Mouse (Mus musculus): Measurements from ENCODE around the gene Cyp3a13. TPM values are rescaled to one million over a fixed set of nuclear protein-coding genes. Genes with fewer than 3 reads are reported as not detected.
"Not testable (repeated sequence)": the region's sequence is repeated elsewhere in the genome, so short reads cannot be mapped to it uniquely, and the experiment has no call there.

The Cyp3a13 gene
- total RNA-seq (2022) = under 1 TPM in 2 of 4 experiments, not detected in 2; 0.07 to 0.11 TPM

DNA sequence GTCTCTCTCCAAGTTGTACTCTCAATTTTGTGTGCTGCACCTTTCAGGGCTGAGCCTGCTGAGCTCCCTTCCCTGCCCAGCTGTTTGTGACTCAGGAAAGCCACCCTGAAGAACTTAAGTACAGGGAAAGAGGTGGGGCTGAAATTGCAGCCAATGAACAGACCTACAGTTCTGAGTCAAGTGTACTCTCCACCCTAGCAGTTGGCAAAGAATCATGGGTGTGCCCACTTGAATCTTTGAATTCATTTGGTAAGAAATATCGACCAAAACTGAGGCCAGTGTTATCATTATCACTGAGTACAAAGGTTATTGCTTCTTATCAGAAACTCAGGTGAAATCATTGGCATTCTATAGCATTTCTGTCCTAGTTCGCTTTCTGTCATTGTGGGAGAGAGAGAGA is at the start of gene Cyp3a13:
Cyp3a13 (minus strand) TSS at position 88 of the 400 bp plus-strand sequence.
- DNase-seq (ENCODE audit: low spot score in 2 of 2) = no peak

DNA sequence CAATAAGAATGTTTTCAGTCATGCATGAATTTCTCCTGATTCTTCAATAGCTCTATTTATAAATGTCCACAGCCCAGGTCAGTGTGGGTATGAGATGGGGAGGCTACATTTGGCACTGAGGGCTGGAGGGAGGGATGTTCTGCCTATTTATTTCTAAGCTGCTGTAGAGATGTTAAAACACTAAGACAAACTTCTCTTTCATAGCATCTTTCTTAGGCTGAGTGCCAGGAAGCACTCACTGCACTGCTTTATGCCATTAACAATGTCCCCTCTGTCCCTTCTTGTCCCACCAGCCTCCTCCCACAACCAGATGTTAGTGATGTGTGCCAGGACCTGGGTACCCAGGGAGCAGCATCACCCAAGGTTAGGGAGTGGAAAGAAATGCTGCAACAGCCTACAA is 45.1 kb upstream of the Cyp3a13 start:
- DNase-seq (ENCODE audit: low spot score in 2 of 2) = no peak

- DNase-seq (ENCODE audit: low spot score in 2 of 2) = no peak
These were observed 41.5 kb upstream of the Cyp3a13 start, which contains the start of gene Gjc3 for GRCm38 (mm10) chr5:137962945-137963344. Gjc3 (minus strand) TSS chr5:137963098.

DNA sequence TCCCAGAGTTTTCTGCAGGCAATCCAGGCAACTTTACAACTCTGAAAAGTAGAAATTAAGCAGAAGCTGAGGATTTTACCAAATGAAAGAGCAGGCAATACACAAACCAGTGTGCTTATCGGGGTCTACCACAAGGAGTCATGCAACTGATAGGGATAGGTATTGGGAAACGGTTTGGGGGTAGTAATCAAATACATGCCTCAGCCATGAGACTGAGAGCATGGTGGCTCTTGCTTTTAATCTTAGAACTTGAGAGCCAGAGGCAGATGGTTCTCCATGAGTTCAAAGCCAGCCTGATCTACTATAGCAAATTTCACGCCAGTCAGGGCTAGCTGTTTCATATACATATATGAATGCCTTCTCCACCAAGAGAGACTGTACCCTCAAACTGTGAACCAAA is 35.0 kb upstream of the Cyp3a13 start:
- DNase-seq (ENCODE audit: low spot score in 2 of 2) = no peak

DNA sequence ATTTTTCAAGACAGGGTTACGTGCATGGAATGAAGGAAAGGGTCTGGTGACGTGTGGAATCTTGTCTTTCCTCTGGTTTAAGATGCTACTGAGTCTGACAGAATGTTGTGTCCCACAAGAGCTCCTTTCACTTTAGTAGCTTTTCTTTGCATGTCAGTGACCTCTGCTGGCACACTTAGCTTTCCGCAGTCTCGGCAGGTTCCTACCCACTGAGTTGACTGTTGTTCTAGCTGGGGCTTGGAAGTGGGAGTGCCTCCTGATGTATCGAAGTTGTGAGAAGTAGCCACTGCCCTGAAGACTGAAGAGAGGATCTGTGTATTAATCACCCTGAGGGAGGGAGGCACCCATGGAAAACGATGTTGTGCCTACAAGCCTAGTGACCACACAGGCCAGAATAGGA is 29.8 kb upstream of the Cyp3a13 start:
- no peak for DNase-seq (ENCODE audit: low spot score in 2 of 2)

DNA sequence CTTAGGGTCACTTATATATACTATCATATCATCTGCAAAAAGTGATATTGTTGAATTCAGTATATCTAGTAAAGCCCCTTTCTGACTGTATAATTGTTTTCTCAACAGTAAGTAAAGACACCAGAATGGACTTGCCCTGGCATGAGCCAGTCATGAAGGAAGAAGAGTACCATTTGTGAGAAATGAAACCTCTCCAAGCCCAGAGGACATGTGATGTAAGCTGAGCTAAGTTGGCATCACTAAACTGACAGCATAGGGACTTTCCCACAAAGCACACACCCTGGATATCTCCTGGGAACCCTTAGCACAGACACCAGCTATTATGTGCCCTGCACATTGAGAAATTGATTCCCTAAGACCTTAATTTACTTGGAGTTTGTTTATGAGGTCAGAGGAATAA is 25.9 kb upstream of the Cyp3a13 start:
- no peak for DNase-seq (ENCODE audit: low spot score in 2 of 2)

GRCm38 (mm10) chr5:137943133-137943532 is 21.7 kb upstream of the Cyp3a13 start:
- no peak for DNase-seq (ENCODE audit: low spot score in 2 of 2)

GRCm38 (mm10) chr5:137940948-137941347 is 19.5 kb upstream of the Cyp3a13 start:
- no peak for DNase-seq (ENCODE audit: low spot score in 2 of 2)

DNA sequence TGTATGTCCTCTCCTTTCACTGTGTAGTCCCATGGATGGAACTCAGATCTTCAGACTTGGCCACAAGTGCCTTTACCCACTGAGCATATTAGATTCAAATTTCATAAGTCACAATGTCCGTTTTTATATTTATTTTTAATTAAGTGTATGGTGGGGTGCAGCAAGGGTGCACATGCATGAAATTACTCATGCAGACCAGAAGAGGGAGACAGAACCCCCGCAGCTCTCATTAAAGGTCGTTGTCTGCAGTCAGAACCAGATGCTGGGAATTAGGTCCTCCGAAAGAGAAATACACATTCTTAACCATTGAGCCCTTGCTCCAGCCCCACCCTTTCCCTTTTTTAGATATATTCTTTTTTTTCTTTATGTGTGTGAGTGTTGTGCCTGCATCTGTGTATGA is 15.8 kb upstream of the Cyp3a13 start:
- no peak for DNase-seq (ENCODE audit: low spot score in 2 of 2)

DNA sequence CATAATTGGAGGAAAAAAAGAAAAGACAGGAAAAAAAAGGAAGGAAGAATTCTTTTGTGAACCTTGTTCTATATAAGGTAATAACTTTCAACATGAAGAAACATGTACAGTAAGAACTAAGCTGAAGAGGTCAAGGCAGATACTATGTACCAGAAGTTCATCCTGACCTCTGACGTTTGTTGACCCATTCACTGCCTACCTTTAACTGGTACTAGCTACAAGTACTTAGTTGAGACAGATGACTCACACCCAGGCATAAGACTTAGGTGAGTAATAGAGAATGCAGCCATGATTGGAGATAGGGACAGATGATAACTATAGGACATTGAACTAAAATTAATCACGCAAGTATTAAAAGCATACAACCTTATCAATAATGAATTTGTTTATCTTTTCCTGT is 15.1 kb upstream of the Cyp3a13 start:
- DNase-seq (ENCODE audit: low spot score in 2 of 2) = no peak

GRCm38 (mm10) chr5:137933934-137934333 is 12.5 kb upstream of the Cyp3a13 start:
- not testable (repeated sequence) for DNase-seq (ENCODE audit: low spot score in 2 of 2)

- DNase-seq (ENCODE audit: low spot score in 2 of 2) = no peak
These were observed 7.0 kb upstream of the Cyp3a13 start for GRCm38 (mm10) chr5:137928439-137928838.

GRCm38 (mm10) chr5:137922171-137922570 is 752 bp upstream of the Cyp3a13 start:
- no peak for DNase-seq (ENCODE audit: low spot score in 2 of 2)

GRCm38 (mm10) chr5:137915550-137915949 is 5.9 kb downstream of the Cyp3a13 start:
- no peak for DNase-seq (ENCODE audit: low spot score in 2 of 2)

DNA sequence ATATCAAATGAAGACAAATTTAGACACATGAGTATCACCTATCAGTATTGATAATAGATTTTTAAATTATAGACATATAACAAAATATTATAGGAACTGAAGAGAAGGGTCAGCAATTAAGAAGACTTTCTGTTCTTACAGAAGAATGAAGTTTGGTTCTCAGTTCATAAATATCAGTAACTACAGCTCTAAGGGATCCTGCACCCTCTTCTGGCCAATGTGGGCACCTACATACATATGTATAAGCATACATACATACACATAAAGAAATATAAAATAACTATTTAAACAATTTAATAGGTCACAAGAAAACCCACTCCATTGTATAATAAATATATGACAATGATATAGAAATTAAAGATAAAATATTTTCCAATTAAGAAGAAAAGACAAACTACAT is 6.9 kb downstream of the Cyp3a13 start:
- no peak for DNase-seq (ENCODE audit: low spot score in 2 of 2)

- no peak for DNase-seq (ENCODE audit: low spot score in 2 of 2)
These were observed 11.7 kb downstream of the Cyp3a13 start for GRCm38 (mm10) chr5:137909564-137910262.

DNA sequence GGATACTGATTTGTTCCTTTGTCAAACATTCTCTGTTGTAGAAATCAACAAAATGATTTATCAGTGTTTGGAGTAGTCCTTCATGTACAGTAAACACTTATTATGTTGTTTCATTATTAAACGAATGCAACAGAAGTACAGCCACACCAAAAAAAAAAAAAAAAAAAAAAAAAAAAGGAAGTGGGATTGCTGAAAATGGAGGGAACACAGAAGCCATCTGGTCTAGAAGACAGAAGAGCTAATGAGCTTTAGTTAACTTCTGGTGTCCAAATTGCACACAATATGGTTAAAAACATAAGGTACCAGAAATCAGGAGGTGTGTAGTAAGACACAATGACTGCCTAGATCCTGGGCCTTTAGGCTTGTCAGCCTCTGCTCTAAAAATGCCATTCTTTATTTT is 23.6 kb downstream of the Cyp3a13 start:
- DNase-seq (ENCODE audit: low spot score in 2 of 2) = no peak

DNA sequence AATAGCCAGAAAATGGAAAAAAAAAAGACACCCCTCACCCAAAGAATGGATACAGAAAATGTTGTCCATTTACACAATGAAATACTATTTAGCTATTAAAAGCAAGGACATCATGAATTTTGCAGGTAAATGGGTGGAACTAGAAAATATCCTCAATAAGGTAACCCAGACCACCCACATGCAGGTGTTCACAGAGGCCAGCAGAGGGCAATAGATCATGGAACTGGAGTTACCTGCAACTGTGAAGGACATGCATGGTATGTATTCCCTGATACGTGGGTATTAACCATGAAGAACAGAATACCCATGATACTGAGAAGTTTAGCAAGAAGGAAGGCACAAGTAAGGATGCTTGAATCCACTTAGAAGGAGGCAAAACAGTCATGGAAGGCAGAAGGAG is 28.5 kb downstream of the Cyp3a13 start:
- no peak for DNase-seq (ENCODE audit: low spot score in 2 of 2)

DNA sequence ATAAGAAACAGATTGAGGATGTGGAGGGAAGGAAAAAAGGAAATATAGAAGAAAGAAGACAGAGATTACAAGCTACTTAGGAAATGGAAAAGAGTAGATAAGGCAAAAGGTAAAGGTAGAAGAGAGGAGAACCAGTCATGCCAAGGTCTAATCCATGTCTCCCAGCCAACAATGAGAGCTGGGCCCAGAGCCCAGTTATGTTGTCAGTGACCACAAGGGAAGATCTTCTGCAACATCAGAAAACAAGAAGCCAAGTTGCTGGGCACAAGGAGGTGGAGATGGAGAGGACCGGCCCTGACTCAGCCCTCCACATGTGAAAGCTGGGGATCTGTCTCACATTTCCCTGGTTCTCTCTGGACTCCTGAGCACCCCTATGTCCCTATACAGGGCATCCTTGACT is 33.8 kb downstream of the Cyp3a13 start:
- DNase-seq (ENCODE audit: low spot score in 2 of 2) = no peak

DNA sequence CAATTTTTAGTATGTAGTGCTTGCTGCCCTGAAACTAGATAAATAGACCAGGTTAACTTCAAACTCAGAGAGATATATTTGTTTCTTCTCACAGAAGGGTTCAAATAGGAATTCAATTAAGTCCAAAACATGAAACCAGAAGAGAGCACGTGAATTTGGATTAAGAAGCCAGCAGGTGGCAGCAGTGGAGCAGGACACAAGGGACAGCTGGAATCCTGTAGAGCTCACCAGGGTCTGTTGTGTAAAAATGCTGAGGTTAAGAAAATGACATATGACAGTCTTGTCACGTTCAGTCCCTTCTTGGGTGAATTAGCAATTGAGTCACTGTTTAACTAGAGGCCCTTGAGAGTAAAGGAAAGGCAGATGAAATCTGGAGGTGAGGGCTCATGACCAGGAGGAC is 35.5 kb downstream of the Cyp3a13 start:
- no peak for DNase-seq (ENCODE audit: low spot score in 2 of 2)

DNA sequence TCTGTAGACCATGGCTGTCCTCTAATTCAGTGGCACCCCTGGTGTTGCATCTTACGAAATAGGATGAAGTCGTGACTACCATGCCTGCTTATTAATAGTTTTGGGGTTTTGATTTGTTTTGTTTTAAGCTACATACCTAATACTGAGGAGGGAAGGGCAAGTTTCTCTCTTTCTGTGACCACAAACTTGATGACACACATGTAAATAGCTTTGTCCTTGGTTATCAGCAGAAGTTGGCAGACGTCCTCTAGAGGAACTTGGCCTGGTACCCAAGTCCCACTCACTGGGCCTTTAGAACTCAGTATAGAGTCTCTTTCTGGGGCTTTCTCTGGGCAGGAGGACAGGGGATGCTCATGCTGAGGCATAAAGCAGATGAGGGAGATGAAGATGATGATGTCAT is 38.1 kb downstream of the Cyp3a13 start:
- no peak for DNase-seq (ENCODE audit: low spot score in 2 of 2)

GRCm38 (mm10) chr5:137882922-137883321 is 38.5 kb downstream of the Cyp3a13 start:
- no peak for DNase-seq (ENCODE audit: low spot score in 2 of 2)

DNA sequence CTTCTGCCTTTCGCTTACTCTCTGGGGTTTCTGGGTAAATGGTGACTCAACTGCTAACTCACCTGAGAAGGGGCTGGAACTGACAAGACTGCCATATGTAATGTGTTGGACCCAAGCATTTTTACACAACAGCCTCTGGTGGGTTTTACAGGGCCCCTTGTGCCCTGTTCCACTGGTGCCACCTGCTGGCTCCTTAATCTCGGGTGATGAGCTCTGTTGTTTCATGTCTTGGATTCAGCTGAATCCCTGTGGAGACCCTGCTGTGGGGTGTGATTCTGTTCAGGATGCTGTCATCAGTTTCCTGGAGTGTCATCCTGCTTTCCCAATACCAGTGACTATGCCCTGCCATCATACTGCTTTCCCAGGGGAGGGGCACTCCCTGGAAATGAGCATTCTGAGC is 43.6 kb downstream of the Cyp3a13 start:
- no peak for DNase-seq (ENCODE audit: low spot score in 2 of 2)

- no peak for DNase-seq (ENCODE audit: low spot score in 2 of 2)
These were observed 46.4 kb downstream of the Cyp3a13 start for GRCm38 (mm10) chr5:137875054-137875453.

All from gastrocnemius, adult 8-10 months (tissue).